Mouse (Mus musculus) neutrophil, adult 59 days (primary cell): ENCODE results near the gene Tap2. TPM values are rescaled to one million over a fixed set of nuclear protein-coding genes. Genes with fewer than 3 reads are reported as not detected.

ENCODE experiments used
- total RNA-seq, 2 experiments: library from RNA; stranded (reverse); gene quantifications; 1 replicate in 1 of 2; 2 replicates in 1 of 2; pipeline ENCODE4 v1.2.4; 2023

Gene Tap2
- 10 to 100 TPM; 71.9 to 84.9 TPM for total RNA-seq

DNA sequence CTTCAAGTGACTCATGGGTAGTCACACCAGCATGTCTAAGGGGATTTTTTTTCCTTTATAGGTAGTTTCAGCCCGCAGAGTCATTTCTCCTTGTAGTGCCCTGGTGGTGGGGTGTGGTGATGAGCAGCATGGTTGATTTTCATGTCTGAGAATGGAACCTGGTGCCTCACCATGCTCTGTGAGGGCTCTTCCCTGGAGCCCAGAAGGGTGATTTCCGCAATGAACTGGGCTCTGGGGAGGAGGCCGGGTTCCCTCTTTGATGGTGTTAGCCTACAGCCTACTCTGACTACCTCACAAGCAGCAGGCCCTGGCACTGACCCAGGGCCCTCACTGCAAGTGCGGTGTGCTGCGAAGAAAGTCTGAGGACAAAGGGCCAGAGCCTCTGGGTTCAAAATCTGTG is at the start of gene Tap2:
Gene Tap2 (plus strand): TSS at position 84 of the 400 bp plus-strand sequence.

DNA sequence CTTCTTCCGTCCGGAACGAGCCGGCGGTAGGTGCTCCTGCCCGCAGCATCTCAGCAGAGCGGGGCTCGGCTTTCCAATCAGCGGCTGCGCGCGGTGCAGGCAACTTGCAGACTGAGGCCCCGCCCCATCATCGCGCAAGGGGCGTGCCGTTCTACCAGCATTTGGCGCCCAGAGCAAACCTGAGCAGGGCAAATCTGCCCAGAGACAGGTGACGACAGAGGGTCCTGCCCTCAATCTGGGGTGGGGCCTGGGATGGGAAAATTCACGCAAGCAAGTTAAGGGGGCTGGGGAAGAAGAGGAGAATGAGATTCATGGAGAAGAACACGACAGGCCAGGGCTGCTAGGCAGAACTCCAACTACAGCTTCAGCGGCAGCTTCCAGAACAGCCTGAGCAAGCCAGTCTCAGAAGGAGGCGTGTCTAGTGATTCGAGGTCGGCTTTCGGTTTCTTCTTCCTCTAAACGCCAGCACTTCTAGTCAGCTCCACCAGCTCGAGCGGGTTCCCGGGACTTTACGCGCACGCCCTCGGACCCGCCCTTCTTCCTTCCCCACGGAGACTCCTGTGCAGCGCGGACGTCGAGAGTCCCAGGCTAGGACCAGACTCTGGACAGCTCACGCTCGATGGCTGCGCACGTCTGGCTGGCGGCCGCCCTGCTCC is 15.9 kb upstream of the Tap2 start, which contains the start of the genes Tap1 and Psmb9:
Gene Tap1 (plus strand): TSS at position 293 of the 656 bp plus-strand sequence.
Gene Psmb9 (minus strand): TSS at position 504 of the 656 bp plus-strand sequence.

GRCm38 (mm10) chr17:34196941-34197894 is 6.1 kb upstream of the Tap2 start, which contains the start of gene Psmb8:
Gene Psmb8 (plus strand): TSS chr17:34197721.

DNA sequence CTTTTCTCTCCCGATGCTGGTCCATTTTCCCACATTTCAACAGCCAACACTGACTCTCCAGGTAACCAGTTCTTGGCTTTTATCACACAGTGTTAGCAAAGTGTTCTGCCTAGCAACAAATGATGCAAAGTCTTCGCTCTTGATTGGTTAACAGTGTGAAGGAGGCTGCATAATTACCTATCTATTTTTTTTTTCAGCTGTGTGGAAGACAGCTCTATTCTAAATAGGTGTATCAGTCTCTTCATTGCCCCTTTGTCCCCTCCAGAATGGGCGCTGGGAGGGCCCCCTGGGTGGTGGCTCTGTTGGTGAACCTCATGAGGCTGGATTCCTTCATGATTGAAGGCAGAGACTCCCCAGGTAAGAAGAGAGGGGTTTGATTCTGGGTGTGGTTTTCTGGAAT is 35.4 kb downstream of the Tap2 start, which contains the start of gene H2-Ob:
Gene H2-Ob (plus strand): TSS at position 198 of the 400 bp plus-strand sequence.

GRCm38 (mm10) chr17:34257594-34258375 is 54.5 kb downstream of the Tap2 start, which contains the start of gene H2-Ab1:
Gene H2-Ab1 (plus strand): TSS chr17:34257689.

Other genes with a start within 250 kb of the Tap2 start
- gene Vps52, start 247.7 kb upstream of the Tap2 start, total RNA-seq, result 10 to 100 TPM; 51.7 to 59.1 TPM
- 100 to 1,000 TPM; 438 to 472 TPM for gene Rps18, start 247.5 kb upstream of the Tap2 start, total RNA-seq
- 100 to 1,000 TPM; 950 to 982 TPM for gene H2-K1, start 203.2 kb upstream of the Tap2 start, total RNA-seq
- gene Ring1, start 178.8 kb upstream of the Tap2 start, total RNA-seq, result 10 to 100 TPM; 13.7 to 14.8 TPM
- 10 to 100 TPM; 69.5 to 70.9 TPM for gene H2-Ke6, start 175.5 kb upstream of the Tap2 start, total RNA-seq
- 10 to 100 TPM; 60.0 to 81.8 TPM for gene Slc39a7, start 171.8 kb upstream of the Tap2 start, total RNA-seq
- 10 to 100 TPM; 57.4 to 59.4 TPM for gene Rxrb, start 171.7 kb upstream of the Tap2 start, total RNA-seq
- gene Col11a2, start 164.1 kb upstream of the Tap2 start, total RNA-seq, result 1 to 10 TPM; 4.2 to 7.9 TPM
- 1 to 10 TPM; 1.5 to 1.8 TPM for gene H2-Oa, start 111.2 kb upstream of the Tap2 start, total RNA-seq
- gene H2-DMa, start 84.0 kb upstream of the Tap2 start, total RNA-seq, result 10 to 100 TPM; 52.3 to 73.6 TPM
- 100 to 1,000 TPM; 173 to 194 TPM for gene Brd2, start 80.9 kb upstream of the Tap2 start, total RNA-seq
- 10 to 100 TPM; 23.5 to 25.0 TPM for gene H2-DMb2, start 60.2 kb upstream of the Tap2 start, total RNA-seq
- gene H2-DMb1, start 50.5 kb upstream of the Tap2 start, total RNA-seq, result 10 to 100 TPM; 34.0 to 36.4 TPM
- 10 to 100 TPM; 52.6 to 57.7 TPM for gene Tap1, start 16.0 kb upstream of the Tap2 start, total RNA-seq
- 10 to 100 TPM; 87.2 to 92.0 TPM for gene Psmb9, start 15.8 kb upstream of the Tap2 start, total RNA-seq
- gene Psmb8, start 5.8 kb upstream of the Tap2 start, total RNA-seq, result 100 to 1,000 TPM in 1 of 2 experiments, 10 to 100 TPM in 1; 99.8 to 111 TPM
- 1 to 10 TPM; 2.9 to 3.4 TPM for gene H2-Ob, start 35.4 kb downstream of the Tap2 start, total RNA-seq
- 10 to 100 TPM; 45.1 to 87.0 TPM for gene H2-Ab1, start 54.2 kb downstream of the Tap2 start, total RNA-seq
- 10 to 100 TPM; 40.3 to 76.5 TPM for gene H2-Aa, start 84.3 kb downstream of the Tap2 start, total RNA-seq
- gene H2-Eb1, start 102.3 kb downstream of the Tap2 start, total RNA-seq, result 10 to 100 TPM; 19.5 to 42.5 TPM
- under 1 TPM; 0.09 to 0.13 TPM for gene H2-Eb2, start 122.1 kb downstream of the Tap2 start, total RNA-seq
- 1 to 10 TPM; 3.3 TPM for gene Btnl2, start 151.3 kb downstream of the Tap2 start, total RNA-seq
- not detected for gene Btnl1, start 173.6 kb downstream of the Tap2 start, total RNA-seq
- gene BC051142, start 195.3 kb downstream of the Tap2 start, total RNA-seq, result under 1 TPM; 0.57 to 0.69 TPM